Mouse (Mus musculus) Patski (cell line): ENCODE measurements around the gene Fam241a. TPM values are rescaled to one million over a fixed set of nuclear protein-coding genes. Genes with fewer than 3 reads are reported as not detected.

Experiments used
- ATAC-seq: fragments of 100-300 bp; one replicate; pipeline ENCODE4 v1.8.0; 2021
- CTCF ChIA-PET: fragments of 350-600 bp; sonication (Branson Sonifier 250); formaldehyde crosslinking; loops from one replicate; lab custom pipeline; 2022; ENCODE audit warnings: inconsistent platforms; lab: Charles Lee
- POLR2A ChIA-PET: fragments of 350-600 bp; sonication (Branson Sonifier 250); formaldehyde crosslinking; loops from one replicate; lab custom pipeline; 2022; ENCODE audit warnings: antibody characterized with exemption, inconsistent platforms; lab: Charles Lee
- DNase-seq: peaks from one replicate; pipeline ENCODE4 v3.0.0-alpha.2; 2011; ENCODE audit warnings: low read depth, low spot score
- H3K27me3 ChIP-seq: fragments of 371-371 bp; one replicate; pipeline ENCODE4 v1.5.1; 2021
- CTCF ChIP-seq: fragments of 100-300 bp; IDR thresholded peaks from one replicate; pipeline ENCODE4 v1.5.1; 2021
- in situ Hi-C: fragments of 300-500 bp; cut with MboI; formaldehyde crosslinking; loops from 3 replicates; pipeline ENCODE4 v1.11.1; 2018; ENCODE audit warnings: low pct_unique_long_range_greater_than_20kb, mixed read lengths
- polyA plus RNA-seq: library from polyadenylated mRNA; unstranded; gene quantifications from one replicate; pipeline ENCODE4 v1.2.3, GENCODE M21; 2021

Fam241a gene
- polyA plus RNA-seq, 1 experiment from 2014 or later: 15.6 TPM

- TF ChIP-seq CTCF: no peak
- POLR2A ChIA-PET: interaction anchor here (0.6 to 1.6 kb wide), 3 partner anchors 13 to 455 kb away, joined by 3 to 4 read pairs (median 3); no protein-coding TSS in a partner anchor
- in situ Hi-C loops: no loop called here
- no peak for ATAC-seq
- CTCF ChIA-PET: interaction anchor here (1.2 to 1.9 kb wide), 3 partner anchors 8 to 26 kb away, joined by 3 to 7 read pairs (median 4); no protein-coding TSS in a partner anchor
- no peaks in the 10 kb centered on the region for H3K27me3 ChIP-seq
- DNase-seq: no peak
Observed at GRCm38 (mm10) chr3:127823886-127824863, 71.9 kb downstream of the Fam241a start.

- no peaks in the 10 kb centered on the region for H3K27me3 ChIP-seq
- in situ Hi-C loops: no loop called here
- ChIA-PET CTCF (no interaction called here), POLR2A (interaction anchor here (0.5 kb wide), 1 partner anchor 10 kb away, joined by 3 read pairs; no protein-coding TSS in a partner anchor)
- DNase-seq (no peak), ATAC-seq (no peak)
- TF ChIP-seq CTCF: no peak
Observed at GRCm38 (mm10) chr3:127821209-127821608, 74.9 kb downstream of the Fam241a start.

GRCm38 (mm10) chr3:127820400-127820799, 75.7 kb downstream of the Fam241a start:
- ChIA-PET POLR2A (no interaction called here), CTCF (no interaction called here)
- no peak for DNase-seq
- ATAC-seq: no peak
- in situ Hi-C loops: no loop called here
- TF ChIP-seq CTCF: no peak
- no peaks in the 10 kb centered on the region for H3K27me3 ChIP-seq

Other genes starting within 250 kb of the Fam241a start
- gene Alpk1, start 115.8 kb downstream of the Fam241a start, polyA plus RNA-seq: 16.5 TPM
- gene Tifa, start 106.5 kb downstream of the Fam241a start, polyA plus RNA-seq: 86.0 TPM
- gene Ap1ar, start 58.8 kb downstream of the Fam241a start, polyA plus RNA-seq: 166 TPM